Mouse (Mus musculus): Measurements from ENCODE around the gene Nfyc. TPM values are rescaled to one million over a fixed set of nuclear protein-coding genes. Genes with fewer than 3 reads are reported as not detected.

The Nfyc gene
- polyA plus RNA-seq (2015; fragmentation: Nextera tagmentation; extraction: Ambion mirVana), result 95.4 and 98.5 TPM in 2 replicates

DNA sequence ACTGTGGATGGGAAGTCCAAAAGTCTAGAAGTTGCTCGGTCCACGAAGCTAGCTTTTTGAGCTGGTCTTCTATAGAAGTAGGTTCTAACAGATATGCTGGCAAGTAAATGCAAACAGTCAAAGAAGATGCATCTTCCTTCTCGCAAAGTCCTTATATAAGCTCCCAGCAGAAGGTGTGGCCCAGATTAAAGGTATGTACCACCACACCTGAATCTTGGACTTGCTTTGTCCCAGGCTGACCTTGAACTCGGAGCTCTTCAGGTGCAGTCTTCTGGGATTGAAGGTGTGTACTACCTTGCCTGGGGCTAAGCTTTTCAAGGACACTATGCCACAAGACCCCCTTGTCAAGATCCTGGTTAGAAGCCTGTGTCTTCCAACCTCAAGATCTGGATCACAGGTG, at the start of gene Nfyc:
Nfyc (minus strand) TSS at position 101 of the 400 bp plus-strand sequence.
- ATAC-seq (replicated peaks), result no peak
- WGBS, result 87% methylated on average over 4 of the region's 4 CpGs

DNA sequence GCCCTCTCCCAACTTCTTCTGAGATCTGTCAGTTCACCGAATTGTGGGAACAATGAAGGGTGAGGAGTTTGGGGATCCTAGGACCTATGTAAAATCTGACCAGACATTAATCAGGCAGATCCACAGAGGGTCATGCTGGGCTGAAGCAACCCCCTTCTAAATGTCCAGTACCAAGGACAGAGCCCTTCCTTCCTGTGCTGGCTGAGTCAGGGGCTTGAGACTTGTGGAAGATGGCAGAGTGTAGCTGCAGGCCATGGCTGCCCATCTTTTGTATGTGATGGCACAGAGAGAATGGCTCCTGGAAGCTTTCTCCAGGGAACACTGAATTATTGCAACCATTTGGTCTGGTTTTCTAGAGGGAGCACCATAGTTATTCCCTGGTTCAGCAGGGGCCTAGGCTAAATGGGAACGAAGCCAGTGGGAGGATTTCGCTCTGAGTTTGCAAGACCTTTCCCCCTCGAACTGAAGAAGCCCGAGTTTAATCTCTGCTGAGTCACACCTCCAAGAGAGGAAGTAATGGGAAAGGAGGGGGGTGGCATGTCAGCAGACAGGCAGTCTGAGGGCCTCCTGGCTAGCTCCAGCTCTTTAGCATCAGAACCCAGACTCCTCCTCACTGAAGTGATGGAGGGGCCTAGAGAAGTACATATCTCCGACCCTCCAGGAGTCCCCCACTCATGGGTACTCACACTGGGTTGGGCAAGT, 49.5 kb upstream of the Nfyc start:
- H3K9me3 ChIP-seq, result no peaks in the 10 kb centered on the region
- 61% methylated on average over 6 of the region's 6 CpGs for WGBS

More for the DNA sequence above, at the start of gene Nfyc:
- H3K4me2 ChIP-seq (replicated peaks), result no peak within 1 kb of the TSS
- no peaks in the 10 kb centered on the region for H3K36me3 ChIP-seq
- no peaks in the 10 kb centered on the region for H3K9me3 ChIP-seq
- H3K27me3 ChIP-seq, result no peaks in the 10 kb centered on the region
- H3K27ac ChIP-seq (replicated peaks), result no peak within 1 kb of the TSS
- no peak within 1 kb of the TSS for H3K4me3 ChIP-seq
- H3K4me1 ChIP-seq, result no peaks in the 10 kb centered on the region
- H3K9ac ChIP-seq (replicated peaks), result no peak within 1 kb of the TSS

DNA sequence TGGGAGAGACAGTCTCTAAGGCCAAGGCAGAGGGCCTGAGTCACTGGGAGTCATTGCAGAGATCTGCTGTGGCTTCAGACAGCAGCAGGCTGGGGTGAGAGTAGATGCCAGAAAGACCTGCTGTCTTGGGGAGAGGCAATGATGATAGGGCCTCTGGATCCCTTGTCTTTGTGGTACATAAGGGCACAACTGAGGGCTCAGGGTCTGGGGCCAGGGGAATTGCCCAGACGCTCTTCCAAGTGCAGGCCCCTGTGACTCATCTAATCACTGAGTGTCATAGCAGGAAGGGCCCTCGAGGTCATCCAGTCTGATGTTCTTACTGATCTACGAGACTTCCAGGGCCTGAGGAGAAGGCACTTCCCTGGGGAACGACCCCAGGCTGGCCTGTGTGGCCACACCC, 48.0 kb upstream of the Nfyc start:
- H3K27me3 ChIP-seq, result no peaks in the 10 kb centered on the region
- H3K27ac ChIP-seq (replicated peaks), result no peak overlapping the region
- no peak overlapping the region for H3K9ac ChIP-seq (replicated peaks)
- no peaks in the 10 kb centered on the region for H3K9me3 ChIP-seq
- 74% methylated on average over 4 of the region's 4 CpGs for WGBS
- no peak for ATAC-seq (replicated peaks)
- H3K4me3 ChIP-seq, result no peak overlapping the region
- no peaks in the 10 kb centered on the region for H3K36me3 ChIP-seq
- H3K4me2 ChIP-seq (replicated peaks), result no peak overlapping the region
- H3K4me1 ChIP-seq, result peaks cover 34% of the 10 kb centered on the region

More for the DNA sequence above, 49.5 kb upstream of the Nfyc start:
- Histone ChIP-seq H3K4me1 (peaks cover 42% of the 10 kb centered on the region), H3K27ac (replicated peaks) (no peak overlapping the region), H3K9ac (replicated peaks) (no peak overlapping the region), H3K27me3 (no peaks in the 10 kb centered on the region), H3K4me3 (no peak overlapping the region), H3K4me2 (replicated peaks) (no peak overlapping the region), H3K36me3 (no peaks in the 10 kb centered on the region)
- ATAC-seq (replicated peaks), result no peak

DNA sequence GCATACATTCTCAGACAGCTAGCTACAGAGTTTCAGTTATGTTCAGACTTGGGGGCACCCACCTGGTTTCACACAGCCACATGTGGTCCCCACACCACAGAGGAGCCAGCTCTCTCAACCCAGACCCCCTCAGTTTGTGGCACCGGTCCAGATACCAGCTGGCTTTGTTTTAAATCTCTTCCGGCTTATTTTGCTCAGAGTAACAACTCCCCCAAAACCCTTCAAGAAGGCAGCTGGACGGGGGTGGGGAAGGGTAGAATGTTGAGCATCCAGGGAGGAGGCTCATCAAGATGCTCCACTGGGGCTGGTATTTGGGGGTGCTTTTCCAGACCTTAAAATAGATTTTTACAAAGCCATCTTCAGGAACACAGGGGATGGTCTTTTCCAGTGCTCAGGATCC, 47.4 kb upstream of the Nfyc start:
- no peak overlapping the region for H3K4me2 ChIP-seq (replicated peaks)
- peaks cover 34% of the 10 kb centered on the region for H3K4me1 ChIP-seq
- H3K27ac ChIP-seq (replicated peaks), result no peak overlapping the region
- no peaks in the 10 kb centered on the region for H3K9me3 ChIP-seq
- no peak overlapping the region for H3K9ac ChIP-seq (replicated peaks)
- H3K4me3 ChIP-seq, result no peak overlapping the region
- no peak for ATAC-seq (replicated peaks)
- 35% methylated on average over 3 of the region's 3 CpGs for WGBS
- no peaks in the 10 kb centered on the region for H3K27me3 ChIP-seq
- H3K36me3 ChIP-seq, result no peaks in the 10 kb centered on the region

DNA sequence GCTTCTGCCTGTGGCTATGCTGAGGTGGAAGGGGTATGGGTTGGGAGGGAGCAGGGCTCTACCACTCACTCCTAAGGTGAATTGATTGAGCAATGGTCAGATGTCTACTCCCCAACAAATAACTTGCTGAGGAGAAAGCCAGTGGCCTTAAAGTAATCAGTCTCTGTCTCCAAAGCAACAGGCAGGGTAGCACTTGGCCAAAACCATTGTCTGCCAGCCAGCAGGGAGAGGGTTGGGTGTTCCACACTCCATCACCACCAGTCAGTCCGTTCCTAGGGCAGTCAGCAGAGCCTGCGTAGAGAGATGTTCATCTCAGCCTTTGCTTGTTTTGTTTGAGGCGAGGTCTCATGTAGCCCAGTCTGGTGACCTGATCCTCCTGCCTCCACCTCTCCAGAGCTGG, 44.6 kb upstream of the Nfyc start:
- H3K9ac ChIP-seq (replicated peaks), result no peak overlapping the region

DNA sequence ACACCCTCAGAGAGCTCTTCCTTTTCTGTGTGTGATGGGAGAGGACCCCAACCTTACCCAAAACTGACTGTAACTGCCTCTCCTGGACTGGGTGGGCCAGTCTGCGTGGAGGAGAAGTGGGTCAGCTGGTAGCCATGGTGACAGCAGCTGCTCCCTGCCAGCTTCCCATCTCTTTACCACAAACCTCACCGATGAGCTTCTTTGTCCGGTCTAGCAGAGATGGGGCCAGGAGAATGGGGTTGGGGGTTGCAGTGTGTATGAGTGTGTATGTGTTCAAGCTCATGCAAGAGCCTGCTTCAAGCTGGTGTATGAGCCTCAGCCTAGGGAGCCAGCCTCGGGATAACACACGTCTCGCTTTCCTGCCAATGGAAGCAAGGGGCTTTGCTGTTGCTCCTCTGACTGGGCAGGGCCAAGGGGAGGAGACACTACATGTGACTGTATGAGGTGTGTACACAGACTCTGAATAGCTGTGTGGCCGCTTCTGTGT, 38.9 kb upstream of the Nfyc start:
- ATAC-seq (replicated peaks), result peak; percentile 64
- Histone ChIP-seq H3K9me3 (no peaks in the 10 kb centered on the region), H3K27ac (replicated peaks) (0 out of 2 replicates have a peak overlapping the region, but pooled peaks have one; percentile 2), H3K36me3 (no peaks in the 10 kb centered on the region), H3K4me2 (replicated peaks) (no peak overlapping the region), H3K4me3 (no peak overlapping the region), H3K9ac (replicated peaks) (no peak overlapping the region), H3K4me1 (peaks cover 8% of the 10 kb centered on the region), H3K27me3 (no peaks in the 10 kb centered on the region)
- 26% methylated on average over 7 of the region's 7 CpGs for WGBS

More for the DNA sequence above, 44.6 kb upstream of the Nfyc start:
- no peak overlapping the region for H3K4me3 ChIP-seq
- H3K4me2 ChIP-seq (replicated peaks), result no peak overlapping the region
- no peak for ATAC-seq (replicated peaks)
- H3K4me1 ChIP-seq, result peaks cover 13% of the 10 kb centered on the region
- H3K36me3 ChIP-seq, result no peaks in the 10 kb centered on the region
- H3K9me3 ChIP-seq, result no peaks in the 10 kb centered on the region
- no peak overlapping the region for H3K27ac ChIP-seq (replicated peaks)
- WGBS, result 65% methylated on average over 3 of the region's 3 CpGs
- no peaks in the 10 kb centered on the region for H3K27me3 ChIP-seq

DNA sequence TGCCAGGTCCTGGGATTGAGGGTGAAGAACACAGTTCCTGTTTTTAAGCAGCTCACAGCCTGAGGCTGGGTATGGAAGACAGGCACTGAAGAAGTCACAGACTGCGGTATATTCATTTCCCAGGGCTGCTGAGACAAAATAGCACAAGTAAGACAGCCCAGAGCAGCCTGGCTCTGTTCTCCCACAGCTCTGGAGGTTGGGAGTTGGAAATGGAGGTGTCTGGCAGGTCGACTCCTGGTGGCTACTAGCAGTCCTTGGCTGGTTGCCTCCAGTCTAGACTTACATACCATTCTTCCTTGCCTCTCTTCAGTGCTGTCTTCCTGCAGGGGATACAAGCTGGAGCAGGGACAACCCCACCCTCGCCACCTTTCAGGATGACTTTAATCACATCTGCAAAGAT, 37.6 kb upstream of the Nfyc start:
- 76% methylated on average over 3 of the region's 3 CpGs for WGBS
- Histone ChIP-seq H3K4me2 (replicated peaks) (no peak overlapping the region), H3K27me3 (no peaks in the 10 kb centered on the region), H3K9ac (replicated peaks) (no peak overlapping the region), H3K36me3 (no peaks in the 10 kb centered on the region), H3K4me1 (peaks cover 8% of the 10 kb centered on the region), H3K4me3 (no peak overlapping the region), H3K9me3 (no peaks in the 10 kb centered on the region), H3K27ac (replicated peaks) (no peak overlapping the region)
- no peak for ATAC-seq (replicated peaks)

DNA sequence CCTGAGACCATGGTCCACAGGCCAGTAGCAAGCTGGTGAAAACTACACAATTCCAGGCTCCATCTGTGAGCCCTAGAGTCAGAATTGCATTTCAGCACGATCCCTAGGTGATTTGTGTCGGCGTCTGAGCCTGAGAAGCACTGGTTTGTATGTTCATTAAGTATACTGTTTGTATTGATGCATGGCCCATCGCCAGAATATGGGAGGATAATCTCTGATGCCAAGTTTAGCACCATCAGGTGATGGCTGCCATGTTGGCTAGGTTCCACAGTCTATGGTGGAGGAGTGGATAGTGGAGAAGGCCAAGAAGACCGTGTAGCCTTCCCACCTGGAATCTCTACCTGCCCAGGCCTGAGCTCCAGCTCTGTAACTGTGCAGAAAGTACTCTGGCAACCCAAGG, 36.9 kb upstream of the Nfyc start:
- no peaks in the 10 kb centered on the region for H3K9me3 ChIP-seq
- no peak overlapping the region for H3K4me2 ChIP-seq (replicated peaks)
- H3K27ac ChIP-seq (replicated peaks), result no peak overlapping the region
- no peaks in the 10 kb centered on the region for H3K36me3 ChIP-seq
- ATAC-seq (replicated peaks), result no peak
- 59% methylated on average over 5 of the region's 5 CpGs for WGBS
- H3K4me3 ChIP-seq, result no peak overlapping the region
- H3K27me3 ChIP-seq, result no peaks in the 10 kb centered on the region
- H3K9ac ChIP-seq (replicated peaks), result no peak overlapping the region
- peaks cover 8% of the 10 kb centered on the region for H3K4me1 ChIP-seq

DNA sequence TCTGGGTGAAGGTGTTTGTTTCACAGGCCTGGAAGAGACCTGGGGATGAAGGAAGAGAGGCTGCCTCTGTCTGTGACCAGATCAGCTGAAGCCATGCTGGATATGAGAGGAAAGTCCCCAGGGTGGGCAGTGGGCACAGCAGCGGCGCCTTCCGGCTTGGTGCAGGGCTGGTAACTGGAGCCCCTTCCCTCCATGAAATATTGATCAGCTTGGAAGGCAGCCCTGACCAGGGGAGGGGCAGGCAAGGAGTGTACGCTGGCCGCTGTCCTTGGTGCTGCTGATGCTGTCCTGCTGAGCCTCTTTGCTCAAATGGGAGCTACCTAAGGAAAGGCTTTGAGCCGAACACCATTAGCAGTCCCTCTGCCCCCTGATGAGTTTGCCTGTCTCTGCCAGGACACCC, 34.8 kb upstream of the Nfyc start:
- Histone ChIP-seq H3K27me3 (no peaks in the 10 kb centered on the region), H3K36me3 (no peaks in the 10 kb centered on the region), H3K27ac (replicated peaks) (no peak overlapping the region), H3K9ac (replicated peaks) (no peak overlapping the region), H3K4me2 (replicated peaks) (no peak overlapping the region), H3K9me3 (no peaks in the 10 kb centered on the region), H3K4me3 (no peak overlapping the region), H3K4me1 (peaks cover 8% of the 10 kb centered on the region)
- WGBS, result 15% methylated on average over 6 of the region's 6 CpGs
- ATAC-seq (replicated peaks), result no peak

DNA sequence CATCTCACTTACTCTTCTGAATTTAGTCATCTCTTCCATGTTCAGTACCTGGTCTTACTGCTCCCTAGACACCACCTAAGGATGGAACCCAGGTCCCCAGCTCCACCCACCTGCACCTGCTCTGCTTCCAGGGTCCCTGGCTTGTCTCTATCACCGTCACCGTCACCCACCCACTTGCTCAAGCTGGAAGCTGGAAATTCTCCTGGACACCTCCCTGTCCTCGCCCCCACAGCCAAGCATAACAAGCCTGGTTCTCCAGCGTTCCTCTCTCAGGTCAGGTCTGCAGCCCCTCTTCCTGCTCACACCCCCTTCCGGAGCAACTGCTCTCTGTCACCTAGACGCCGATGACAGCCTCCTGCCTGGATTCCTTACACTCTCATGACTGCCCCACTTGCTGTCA, 28.5 kb upstream of the Nfyc start:
- peaks cover 16% of the 10 kb centered on the region for H3K4me1 ChIP-seq
- H3K36me3 ChIP-seq, result no peaks in the 10 kb centered on the region
- H3K4me2 ChIP-seq (replicated peaks), result no peak overlapping the region
- H3K9ac ChIP-seq (replicated peaks), result no peak overlapping the region
- no peak for ATAC-seq (replicated peaks)
- no peaks in the 10 kb centered on the region for H3K27me3 ChIP-seq
- H3K27ac ChIP-seq (replicated peaks), result no peak overlapping the region
- no peak overlapping the region for H3K4me3 ChIP-seq
- 84% methylated on average over 7 of the region's 7 CpGs for WGBS
- no peaks in the 10 kb centered on the region for H3K9me3 ChIP-seq

DNA sequence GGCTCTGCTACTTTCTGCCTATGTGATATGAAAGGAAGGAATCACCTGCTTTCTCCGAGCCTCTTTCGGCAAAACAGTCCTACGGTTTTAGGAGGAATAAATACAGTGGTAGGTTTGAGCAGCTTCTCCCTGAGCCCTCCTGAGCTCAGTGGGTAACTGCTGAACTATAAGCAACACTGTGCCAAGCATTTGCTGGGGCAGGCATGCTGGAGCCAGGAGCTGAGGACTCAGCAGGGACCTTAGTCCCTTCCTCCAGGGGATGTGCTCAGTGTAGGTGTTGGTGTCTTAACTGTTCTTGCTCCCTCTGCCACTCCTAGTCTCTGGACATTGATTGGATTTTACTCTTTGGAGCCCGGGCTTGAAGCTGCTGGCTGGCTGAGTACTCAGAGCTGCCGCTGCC, 25.0 kb upstream of the Nfyc start:
- no peak for ATAC-seq (replicated peaks)
- H3K27ac ChIP-seq (replicated peaks), result no peak overlapping the region

DNA sequence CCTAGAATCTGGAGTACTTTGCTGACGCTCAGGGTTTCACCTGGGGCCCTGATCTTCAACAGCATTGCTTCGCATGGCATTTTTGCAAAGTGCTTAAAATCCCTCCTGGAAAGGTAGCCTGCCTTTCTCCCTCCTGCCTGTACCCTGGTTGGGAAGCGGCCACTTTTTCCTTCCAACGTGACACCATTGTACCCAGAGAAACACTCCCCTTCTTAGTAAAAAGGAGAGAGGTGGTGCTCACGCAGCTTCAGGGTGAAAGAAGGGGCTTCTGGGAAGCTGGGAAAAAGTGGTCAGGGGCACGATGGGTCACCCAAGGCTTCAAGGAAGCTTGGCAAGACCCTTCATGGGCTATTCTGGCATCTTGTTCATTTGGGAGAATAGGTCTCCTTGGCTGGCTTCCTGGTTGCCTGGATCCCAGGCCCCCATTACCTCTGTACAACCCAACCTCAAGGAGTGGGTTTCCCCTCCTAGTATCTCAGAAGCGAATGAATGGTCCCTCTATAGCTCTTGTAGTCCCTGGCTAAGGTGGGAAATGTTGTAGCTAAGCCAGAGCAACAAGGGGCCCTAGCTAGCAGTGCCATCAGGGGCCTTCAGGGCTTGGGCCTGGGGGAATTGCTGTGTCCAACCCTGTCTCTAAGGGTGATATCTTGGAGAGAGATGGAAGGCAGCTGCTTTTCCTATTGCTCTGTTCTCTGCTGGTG, 24.1 kb upstream of the Nfyc start:
- H3K27ac ChIP-seq (replicated peaks), result no peak overlapping the region

More for the DNA sequence above, 25.0 kb upstream of the Nfyc start:
- WGBS, result 42% methylated on average over 5 of the region's 5 CpGs
- Histone ChIP-seq H3K36me3 (no peaks in the 10 kb centered on the region), H3K9me3 (no peaks in the 10 kb centered on the region), H3K4me2 (replicated peaks) (peak overlapping the region; percentile 74; the same call in 1 of the 2 replicates), H3K9ac (replicated peaks) (no peak overlapping the region), H3K4me1 (peaks cover 16% of the 10 kb centered on the region), H3K27me3 (no peaks in the 10 kb centered on the region), H3K4me3 (no peak overlapping the region)

More for the DNA sequence above, 24.1 kb upstream of the Nfyc start:
- Histone ChIP-seq H3K4me2 (replicated peaks) (peak overlapping the region; percentile 74), H3K9ac (replicated peaks) (peak overlapping the region; percentile 54), H3K4me3 (peak overlapping the region; percentile 52), H3K36me3 (no peaks in the 10 kb centered on the region), H3K27me3 (no peaks in the 10 kb centered on the region), H3K4me1 (peaks cover 16% of the 10 kb centered on the region), H3K9me3 (no peaks in the 10 kb centered on the region)
- ATAC-seq (replicated peaks), result 0 out of 2 replicates have a peak, but pooled peaks have one; percentile 11
- 12% methylated on average over 7 of the region's 7 CpGs for WGBS
